ENCODE assay signal across 11 mouse cellular contexts in the genomic region with DNA sequence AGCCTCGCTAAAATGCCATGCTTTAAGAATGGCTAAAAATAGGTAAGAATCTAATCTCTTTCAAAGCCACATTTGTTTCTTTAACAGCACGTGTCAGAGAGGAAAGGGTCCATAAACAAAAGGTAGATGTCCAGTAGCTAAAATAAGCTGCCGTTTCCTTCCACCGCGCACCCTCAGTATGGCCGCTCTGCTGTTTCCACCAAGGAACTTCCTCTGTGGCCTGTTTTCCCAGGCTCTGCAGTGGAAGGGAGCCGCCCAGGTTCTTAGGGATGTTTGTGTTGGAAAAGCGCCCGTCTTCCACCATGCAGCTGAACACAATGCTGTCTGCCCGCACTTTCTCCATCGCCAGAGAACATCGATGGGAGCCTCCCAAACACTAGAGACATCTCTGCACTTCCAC.
DNase-seq lines count a peak whose midpoint lies in the region; ATAC-seq lines count a peak whose summit lies in the region.
"Had no signal": no experiment of that assay in that cellular context is flagged by ENCODE, and none has a peak within 500 bp of the region (broad histone marks: within the 10 kb centered on the region; RNA-seq: fewer than 3 reads in every experiment).

No protein-coding gene starts in this region.

- no peaks in the 10 kb centered on the region for H3K9me3 ChIP-seq in heart, embryonic 10.5 days
- H3K9me3 ChIP-seq: embryonic facial prominence, embryonic 13.5 days; neural tube, embryonic 12.5 days had no signal

- peaks cover 5% of the 10 kb centered on the region; the same call in 1 of the 2 replicates for H3K4me1 ChIP-seq in heart, embryonic 10.5 days
- H3K4me1 ChIP-seq: neural tube, embryonic 12.5 days had no signal

- 52% methylated on average over 12 of the region's 12 CpGs for WGBS in heart, embryonic 10.5 days

- H3K36me3 ChIP-seq in heart, embryonic 10.5 days = no peaks in the 10 kb centered on the region
- H3K36me3 ChIP-seq: embryonic facial prominence, embryonic 13.5 days; neural tube, embryonic 12.5 days had no signal

- DNase-seq in heart, adult 11 months = peak; percentile 99
- DNase-seq in heart, embryonic 10.5 days (ENCODE audit: low spot score) = no peak
- DNase-seq in heart, adult 18-20 months = peak; percentile 78 to 91
- DNase-seq in kidney, adult 8-10 months = peak; percentile 68 to 70
- DNase-seq in lung, postnatal 14 days = peak; percentile 77
- no peak for DNase-seq in layer of hippocampus, adult 9-10 months (ENCODE audit: low spot score)
- DNase-seq: B cell, adult 2 months had no signal

- no peak overlapping the region for H3K27ac ChIP-seq in heart, embryonic 10.5 days
- H3K27ac ChIP-seq: embryonic facial prominence, embryonic 13.5 days; neural tube, embryonic 12.5 days had no signal

- ATAC-seq in erythroid progenitor cell, adult 5-6 weeks (replicated peaks; ENCODE audit: low FRiP score, poor library complexity, severe bottlenecking) = no peak
- no peak for ATAC-seq in cerebellum, adult (ENCODE audit: insufficient number of reproducible peaks, low FRiP score, low TSS enrichment)

- H3K4me3 ChIP-seq in heart, embryonic 10.5 days = no peak overlapping the region
- H3K4me3 ChIP-seq: embryonic facial prominence, embryonic 13.5 days; neural tube, embryonic 12.5 days had no signal

- H3K27me3 ChIP-seq in heart, embryonic 10.5 days (ENCODE audit: insufficient read depth, poor library complexity, severe bottlenecking) = no peaks in the 10 kb centered on the region
- H3K27me3 ChIP-seq: embryonic facial prominence, embryonic 13.5 days; neural tube, embryonic 12.5 days had no signal

Comparison
In these comparisons a context has a peak if more than half of its experiments do, and no peak if none do; other contexts are left out.
1. DNase-seq: peak in heart, adult 11 months (single experiment), heart, adult 18-20 months (2 of 2), kidney, adult 8-10 months (2 of 2) and lung, postnatal 14 days (single experiment); none in heart, embryonic 10.5 days (single experiment) and layer of hippocampus, adult 9-10 months (single experiment).